Mouse (Mus musculus): ENCODE results near the gene Mrgprg.
A peak's percentile ranks its signal among the peaks of the same experiment; 100 is the strongest.

Gene Mrgprg

GRCm38 (mm10) chr7:143766893-143767292, at the start of gene Mrgprg:
TSS of gene Mrgprg (minus strand) at chr7:143766993.
- no peak for DNase-seq (ENCODE audit: low spot score in 2 of 2)

DNA sequence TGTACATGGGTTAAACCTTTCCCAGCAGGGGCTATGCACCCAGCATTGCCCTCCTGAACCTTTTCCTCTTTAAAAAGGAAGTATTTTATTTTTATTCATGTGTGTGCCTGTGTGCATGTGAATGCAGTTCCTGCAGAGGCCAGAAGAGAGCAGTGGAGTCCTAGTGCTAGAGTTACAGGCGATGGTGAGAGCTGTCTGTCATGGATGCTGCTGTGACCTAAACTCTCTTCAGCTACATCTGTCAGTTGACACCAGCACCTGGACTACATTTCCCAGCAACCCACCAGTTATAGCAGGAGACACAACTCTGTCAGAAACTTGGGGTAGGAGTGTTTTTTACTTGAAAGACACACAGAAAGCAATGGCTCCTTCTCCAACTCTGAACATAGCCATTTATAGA, 42.1 kb upstream of the Mrgprg start:
- DNase-seq (ENCODE audit: low spot score in 2 of 2) = no peak

DNA sequence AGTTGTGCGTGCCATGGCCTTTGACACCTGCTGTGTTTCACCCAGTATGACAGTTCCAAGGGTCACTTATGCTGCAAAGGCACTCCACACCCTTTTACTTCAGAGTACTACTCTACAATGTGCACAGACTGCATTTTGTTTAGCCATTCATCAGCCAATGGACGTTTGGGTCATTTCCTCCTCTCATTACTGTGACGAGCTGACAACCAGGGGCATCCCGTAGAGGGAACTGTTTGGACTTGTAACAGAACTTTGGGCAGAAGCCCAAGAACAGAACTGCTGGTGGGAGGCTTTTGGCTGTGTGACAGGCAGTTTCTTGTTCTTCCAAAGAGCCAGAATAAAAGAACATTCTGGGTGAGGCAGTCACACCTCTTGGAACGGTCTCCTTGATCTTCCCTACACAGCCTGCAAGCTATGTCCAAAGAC, 38.4 kb upstream of the Mrgprg start:
- no peak for DNase-seq (ENCODE audit: low spot score in 2 of 2)

DNA sequence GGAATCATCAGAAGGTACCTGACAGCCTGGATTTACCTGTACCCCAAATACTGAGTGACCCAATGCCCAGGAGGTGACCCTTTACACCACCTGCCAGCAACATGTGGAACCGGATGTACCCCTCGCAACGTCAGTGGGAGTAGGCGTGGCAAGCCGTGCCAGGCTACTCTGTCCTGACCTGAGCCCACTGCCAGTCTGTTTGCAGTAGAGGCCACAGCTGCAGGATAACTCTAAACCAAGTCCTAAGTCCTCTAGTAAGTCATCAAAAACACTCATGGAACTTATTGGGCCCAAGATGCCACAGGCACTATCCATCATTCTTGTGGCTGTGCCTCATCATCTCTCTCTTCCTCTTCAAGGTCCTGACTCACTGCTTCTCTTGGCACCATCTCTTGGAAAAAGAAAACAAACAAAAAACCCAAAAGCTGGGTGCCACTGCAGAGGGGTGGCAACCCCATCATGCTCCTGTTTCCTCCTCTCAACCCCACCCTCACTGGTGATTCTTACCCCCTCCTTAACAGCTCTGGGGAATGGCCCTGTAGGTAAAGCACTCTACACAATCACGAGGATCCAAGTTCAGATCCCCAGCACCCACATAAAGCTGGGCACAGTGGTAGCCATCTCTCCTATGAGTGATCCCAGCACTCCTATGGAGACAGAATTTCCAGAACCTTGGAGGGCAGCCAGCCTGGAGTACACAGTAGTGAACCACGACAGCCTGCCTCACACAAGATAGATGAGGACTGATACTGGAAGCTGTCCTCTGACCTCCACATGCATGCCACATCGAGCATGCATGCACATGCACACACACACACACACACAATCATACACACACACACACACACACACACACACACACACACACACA, 34.6 kb upstream of the Mrgprg start:
- DNase-seq (ENCODE audit: low spot score in 2 of 2) = no peak

DNA sequence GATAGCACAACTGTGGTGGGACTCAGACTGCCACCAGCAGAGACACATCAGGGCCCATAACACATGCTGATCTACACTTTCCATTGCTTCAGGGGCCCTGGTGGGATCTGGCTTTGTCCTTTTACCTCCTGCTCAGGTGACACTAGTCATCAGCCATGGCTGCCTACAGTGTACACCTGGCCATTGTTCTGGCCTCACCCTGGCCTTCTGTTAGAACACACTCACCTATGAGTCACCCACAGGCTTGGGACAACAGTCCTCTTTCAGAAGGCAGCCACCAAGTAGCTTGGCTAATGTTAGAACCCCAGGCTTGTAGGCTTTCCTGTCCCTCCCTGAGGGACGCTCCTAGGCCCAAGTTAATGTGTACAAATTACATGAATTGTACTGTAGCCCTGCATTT, 34.0 kb upstream of the Mrgprg start:
- DNase-seq (ENCODE audit: low spot score in 2 of 2) = no peak

- DNase-seq (ENCODE audit: low spot score in 2 of 2) = no peak
Observed at GRCm38 (mm10) chr7:143798783-143799182, 32.0 kb upstream of the Mrgprg start.

DNA sequence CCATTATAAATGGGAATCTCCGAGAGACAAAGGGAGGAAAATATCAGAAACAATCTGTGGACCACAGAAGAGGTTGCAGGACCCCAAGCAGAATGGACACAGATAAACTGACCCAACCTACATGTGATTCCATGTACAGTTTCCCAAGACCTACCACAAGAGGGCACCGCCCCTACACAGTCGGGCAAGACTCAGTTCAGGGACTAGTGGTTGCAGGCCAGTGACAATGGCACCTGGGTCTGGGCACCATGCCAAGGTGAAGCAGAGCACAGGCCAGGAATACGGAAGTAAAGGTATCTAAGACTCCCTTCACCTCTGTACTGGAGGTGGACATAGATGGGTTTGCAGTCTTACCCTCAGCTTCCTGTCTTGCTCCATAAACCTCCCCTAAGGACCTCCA, 26.3 kb upstream of the Mrgprg start:
- peak; percentile 53 to 75 for DNase-seq (ENCODE audit: low spot score in 2 of 2)

GRCm38 (mm10) chr7:143792336-143792985, 25.7 kb upstream of the Mrgprg start:
- DNase-seq (ENCODE audit: low spot score in 2 of 2) = no peak

DNA sequence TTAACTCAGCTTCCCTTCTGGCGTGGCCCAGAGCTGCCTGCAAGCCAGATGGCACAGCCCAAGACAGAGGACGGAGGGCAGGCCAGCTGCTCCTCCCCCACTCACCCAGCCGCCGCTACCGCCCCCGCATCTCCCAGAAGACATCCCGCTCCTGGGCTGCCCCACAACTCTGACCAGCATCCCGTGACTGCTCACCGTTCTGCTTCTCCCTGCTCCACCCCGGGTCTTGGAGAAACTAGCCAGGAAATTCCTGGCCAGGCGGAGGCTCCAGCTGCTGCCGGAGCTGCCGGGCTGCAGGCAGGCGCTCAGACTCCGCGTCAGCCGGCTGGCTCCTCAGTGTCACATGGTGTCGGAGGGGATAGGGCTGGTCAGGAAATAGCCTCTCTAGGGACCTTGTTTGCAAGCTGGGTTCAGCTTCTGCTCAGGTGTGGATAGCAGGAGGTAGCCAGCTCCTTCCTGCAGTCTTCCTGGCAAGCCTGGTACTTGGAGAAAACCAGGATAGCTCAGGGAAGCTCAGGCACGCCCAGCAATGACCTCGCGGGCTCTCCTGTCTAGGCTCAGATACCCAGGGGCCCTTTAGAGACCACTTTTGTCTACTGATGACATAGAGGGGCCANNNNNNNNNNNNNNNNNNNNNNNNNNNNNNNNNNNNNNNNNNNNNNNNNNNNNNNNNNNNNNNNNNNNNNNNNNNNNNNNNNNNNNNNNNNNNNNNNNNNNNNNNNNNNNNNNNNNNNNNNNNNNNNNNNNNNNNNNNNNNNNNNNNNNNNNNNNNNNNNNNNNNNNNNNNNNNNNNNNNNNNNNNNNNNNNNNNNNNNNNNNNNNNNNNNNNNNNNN, 17.4 kb upstream of the Mrgprg start, which contains the start of gene Mrgpre:
Gene Mrgpre, minus strand, starts transcription at position 505 of the 834 bp plus-strand sequence.
- peak; percentile 60 to 76 for DNase-seq (ENCODE audit: low spot score in 2 of 2)

GRCm38 (mm10) chr7:143783378-143783995, 16.7 kb upstream of the Mrgprg start:
- DNase-seq (ENCODE audit: low spot score in 2 of 2) = no peak

DNA sequence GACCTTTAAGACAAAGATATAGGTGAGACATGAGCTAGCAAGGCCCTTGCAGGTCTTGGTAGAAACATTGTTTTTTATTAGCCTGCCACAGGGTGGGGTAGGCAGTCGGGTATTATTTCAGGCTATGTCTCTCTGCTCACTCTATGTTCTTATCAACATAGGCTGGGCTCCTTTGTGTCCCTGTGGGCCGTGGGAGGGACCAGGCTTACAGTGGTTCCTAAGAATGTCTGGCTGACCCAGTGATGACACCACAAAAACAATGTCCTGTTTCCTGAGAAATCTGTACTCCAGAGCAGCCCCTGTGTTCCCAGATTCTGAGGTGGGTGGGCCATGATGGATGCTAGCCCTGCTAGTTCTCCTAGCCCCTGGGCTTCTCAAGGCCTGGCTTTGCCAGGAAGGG, 10.6 kb upstream of the Mrgprg start:
- DNase-seq (ENCODE audit: low spot score in 2 of 2) = no peak

DNA sequence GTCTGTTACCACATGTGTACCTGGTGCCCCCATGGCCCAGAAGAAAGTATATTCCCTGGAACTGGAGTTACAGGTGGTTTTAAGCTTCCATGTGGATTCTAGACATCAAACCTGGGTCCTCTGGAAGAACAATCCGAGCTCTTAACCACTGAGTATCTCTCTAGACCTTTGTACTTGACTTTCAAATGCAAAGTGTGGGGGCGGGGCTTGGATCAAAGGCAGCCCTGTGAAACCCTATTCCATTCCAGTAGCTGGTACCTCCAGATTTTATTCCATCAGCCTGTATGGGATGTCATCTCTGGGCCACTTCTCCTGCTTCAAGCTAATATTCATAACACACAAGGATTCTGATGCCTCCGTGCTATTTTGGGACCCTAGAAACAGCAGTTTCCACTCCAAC, 9.3 kb upstream of the Mrgprg start:
- no peak for DNase-seq (ENCODE audit: low spot score in 2 of 2)

- DNase-seq (ENCODE audit: low spot score in 2 of 2) = no peak
Observed at GRCm38 (mm10) chr7:143769461-143769860, 2.7 kb upstream of the Mrgprg start.

- no peak for DNase-seq (ENCODE audit: low spot score in 2 of 2)
Observed at GRCm38 (mm10) chr7:143768267-143768666, 1.5 kb upstream of the Mrgprg start.

DNA sequence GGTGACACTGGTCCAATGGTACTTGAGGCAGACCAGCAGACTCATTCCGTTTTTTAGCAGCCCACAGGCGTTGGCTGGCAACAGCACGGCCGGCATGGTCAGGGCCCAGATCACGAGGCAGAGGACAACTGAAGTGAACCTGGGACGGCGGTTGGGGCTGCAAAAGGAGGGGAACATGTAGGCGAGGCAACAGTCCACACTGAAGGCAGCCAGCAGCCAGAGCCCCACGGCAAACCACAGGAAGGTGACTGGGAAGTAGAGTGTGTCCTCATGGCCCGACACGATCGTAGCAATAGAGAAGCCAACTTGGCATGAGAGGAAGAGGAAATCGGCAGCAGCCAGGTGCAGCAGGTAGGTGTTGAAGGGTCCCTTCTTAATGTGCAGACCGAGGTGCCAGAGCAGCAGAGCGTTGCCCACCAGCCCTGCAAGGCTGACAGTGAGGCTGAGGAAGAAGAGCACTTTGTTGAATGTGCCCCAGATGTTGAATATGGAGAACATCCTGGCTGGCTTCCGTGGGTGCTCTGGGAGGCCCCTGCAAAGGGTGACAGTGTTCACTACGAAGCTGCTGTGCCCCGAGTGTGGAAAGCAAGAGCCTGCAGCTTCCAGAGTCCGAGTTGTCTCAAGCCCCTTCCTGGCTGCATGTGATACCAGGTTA, 1.8 kb downstream of the Mrgprg start:
- no peak for DNase-seq (ENCODE audit: low spot score in 2 of 2)

- DNase-seq (ENCODE audit: low spot score in 2 of 2) = no peak
Observed at GRCm38 (mm10) chr7:143763794-143764193, 3.0 kb downstream of the Mrgprg start.

DNA sequence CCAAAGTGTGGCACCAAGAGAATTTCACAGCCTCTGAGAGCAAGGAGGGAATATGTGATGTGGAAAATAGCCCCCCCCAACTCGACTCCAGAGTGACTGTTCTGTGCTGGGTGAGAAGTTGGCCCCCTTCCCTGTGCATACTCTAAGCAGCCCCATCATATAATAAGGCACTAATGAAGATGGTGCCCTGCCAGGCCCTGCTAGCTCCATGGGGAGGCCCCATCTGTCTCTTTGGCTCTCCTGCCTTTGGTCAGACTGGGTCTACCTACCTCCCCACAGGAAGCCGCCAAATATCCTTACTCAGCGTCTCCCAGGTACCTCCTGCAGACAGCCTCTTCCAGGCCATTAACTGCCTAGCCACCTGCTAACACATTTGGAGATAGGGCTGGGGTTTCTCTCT, 7.8 kb downstream of the Mrgprg start:
- no peak for DNase-seq (ENCODE audit: low spot score in 2 of 2)

DNA sequence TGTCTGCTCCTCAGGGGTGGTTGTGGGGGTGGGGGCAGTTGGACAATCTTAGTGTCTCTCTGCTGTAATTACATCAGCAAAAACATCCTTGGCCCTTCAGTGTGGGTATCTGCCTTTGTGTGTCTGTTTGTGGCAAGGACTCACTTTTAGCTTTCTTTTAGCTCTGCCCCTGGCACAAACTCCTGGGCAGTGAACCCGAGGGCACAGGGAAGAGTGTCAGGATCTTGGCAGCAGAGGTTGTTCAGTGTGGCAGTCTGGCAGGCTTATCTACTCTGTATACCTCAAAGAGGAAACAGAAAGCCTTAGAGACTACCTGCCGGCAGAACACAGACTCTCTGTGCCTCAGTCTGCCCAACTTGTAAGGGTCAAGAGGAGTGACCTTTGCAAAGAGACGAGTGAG, 9.1 kb downstream of the Mrgprg start:
- DNase-seq (ENCODE audit: low spot score in 2 of 2) = no peak

GRCm38 (mm10) chr7:143757027-143757390, 9.8 kb downstream of the Mrgprg start:
- DNase-seq (ENCODE audit: low spot score in 2 of 2) = peak; percentile 61 to 76

DNA sequence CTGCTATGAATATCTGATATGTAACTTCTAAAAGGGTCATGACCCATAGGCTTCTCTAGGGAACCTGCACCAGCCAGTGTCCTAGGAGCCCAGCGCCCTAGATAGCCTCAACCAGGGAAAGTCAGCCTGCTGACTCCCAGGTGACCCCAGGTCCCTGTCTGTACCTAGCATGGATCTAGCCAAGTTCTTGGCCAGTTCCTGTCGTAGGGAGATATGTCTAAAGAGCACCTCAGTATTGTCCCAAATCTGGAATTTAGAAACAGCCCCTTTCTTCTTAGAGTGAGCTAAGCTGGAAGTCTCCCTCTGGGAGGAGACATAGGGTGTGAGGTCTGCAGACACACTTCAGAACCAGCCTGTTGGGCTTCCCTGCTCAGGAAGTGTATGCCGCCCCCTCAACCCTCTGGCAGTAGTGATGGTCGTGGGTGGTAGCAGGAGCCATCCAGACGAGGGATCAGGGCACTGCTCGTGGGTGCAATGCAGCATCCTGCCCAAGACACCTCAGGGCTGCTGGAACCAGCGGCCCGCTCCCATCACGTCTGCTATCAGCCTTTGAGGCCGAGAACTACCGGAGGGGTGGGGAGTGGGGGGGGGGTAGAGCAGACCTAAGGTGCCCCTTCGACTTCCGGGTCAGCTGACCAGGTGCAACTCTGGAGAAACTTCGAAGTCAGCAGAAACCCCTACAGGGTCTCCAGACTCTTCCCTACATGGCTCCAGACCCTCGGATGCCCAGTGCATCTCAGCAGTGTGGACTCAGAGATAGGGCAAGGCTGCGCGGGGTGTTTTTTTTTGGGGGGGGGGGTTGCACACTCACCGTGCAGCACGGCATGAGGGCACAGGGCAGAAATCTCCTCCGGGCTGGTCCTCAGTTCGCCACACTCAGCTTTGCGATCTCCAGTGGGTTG, 10.4 kb downstream of the Mrgprg start, which contains the start of gene Osbpl5:
Gene Osbpl5, minus strand, starts transcription at position 861 of the 902 bp plus-strand sequence.
- no peak for DNase-seq (ENCODE audit: low spot score in 2 of 2)
